Mouse (Mus musculus) thymus, adult 2 months (tissue): ENCODE measurements around the gene Gm20388. TPM values are rescaled to one million over a fixed set of nuclear protein-coding genes. Genes with fewer than 3 reads are reported as not detected.

Experiments
- DNase-seq: peaks from one replicate; pipeline ENCODE4 v3.0.0; 2021
- H3K27ac ChIP-seq: fragments of 200-500 bp; 2 replicates; pipeline ENCODE4 v1.5.1; 2012; ENCODE audit warnings: low read length, control low read depth; ENCODE audit not compliant: control insufficient read depth, insufficient read depth
- H3K27me3 ChIP-seq: fragments of 200-500 bp; 2 replicates; pipeline ENCODE4 v1.6.1; 2012; ENCODE audit warnings: mild to moderate bottlenecking, low read length, moderate library complexity, mixed read lengths; ENCODE audit not compliant: control insufficient read depth, insufficient read depth
- H3K36me3 ChIP-seq: fragments of 200-500 bp; 2 replicates; pipeline ENCODE4 v1.6.1; 2012; ENCODE audit warnings: mild to moderate bottlenecking, low read length, moderate library complexity; ENCODE audit not compliant: control insufficient read depth, insufficient read depth
- H3K4me1 ChIP-seq: fragments of 200-500 bp; replicated peaks from 2 replicates; pipeline ENCODE4 v1.6.1; 2012; ENCODE audit warnings: low read length; ENCODE audit not compliant: control insufficient read depth, insufficient read depth
- H3K4me3 ChIP-seq: fragments of 200-500 bp; 2 replicates; pipeline ENCODE4 v1.5.1; 2012; ENCODE audit warnings: mild to moderate bottlenecking, low read length, control low read depth, moderate library complexity; ENCODE audit not compliant: control insufficient read depth, insufficient read depth
- CTCF ChIP-seq: fragments of 200-500 bp; IDR thresholded peaks from 2 replicates; pipeline ENCODE4 v1.5.1; 2012; ENCODE audit warnings: mild to moderate bottlenecking, control low read depth, low read length, moderate library complexity, borderline replicate concordance; ENCODE audit not compliant: control insufficient read depth, poor library complexity, insufficient read depth; ENCODE audit errors: extremely low read depth
- POLR2A ChIP-seq: fragments of 200-500 bp; IDR thresholded peaks from 2 replicates; pipeline ENCODE4 v1.6.1; 2012; ENCODE audit warnings: mild to moderate bottlenecking, low read length, control low read depth, moderate library complexity; ENCODE audit not compliant: control insufficient read depth, poor library complexity, insufficient read depth; ENCODE audit errors: extremely low read depth
- WGBS: fragments of 180-500 bp; shearing (Covaris S2); methylation state at CpG from one replicate; pipeline ENCODE4 v1.1.7; 2018; 5-methylcytosine and 5-hydroxymethylcytosine counted together
- polyA plus RNA-seq: library from polyadenylated mRNA; depleted of rRNA; stranded (reverse); fragments of >200 nt; gene quantifications from 2 replicates; pipeline ENCODE4 v1.2.3, GENCODE M21; 2012

Gm20388 gene
- polyA plus RNA-seq, 1 experiment, result 103 TPM

- TF ChIP-seq POLR2A (no peak), CTCF (no peak)
- no peaks in the 10 kb centered on the region for H3K36me3 ChIP-seq
- H3K27ac ChIP-seq, result no peak overlapping the region
- DNase-seq, result no peak
- no peak overlapping the region for H3K4me3 ChIP-seq
- 76% methylated on average over 7 of the region's 7 CpGs for WGBS
- H3K27me3 ChIP-seq, result no peaks in the 10 kb centered on the region
- peaks cover 13% of the 10 kb centered on the region for H3K4me1 ChIP-seq
Measured at GRCm38 (mm10) chr8:122273826-122274225, 2363.2 kb downstream of the Gm20388 start.

DNA sequence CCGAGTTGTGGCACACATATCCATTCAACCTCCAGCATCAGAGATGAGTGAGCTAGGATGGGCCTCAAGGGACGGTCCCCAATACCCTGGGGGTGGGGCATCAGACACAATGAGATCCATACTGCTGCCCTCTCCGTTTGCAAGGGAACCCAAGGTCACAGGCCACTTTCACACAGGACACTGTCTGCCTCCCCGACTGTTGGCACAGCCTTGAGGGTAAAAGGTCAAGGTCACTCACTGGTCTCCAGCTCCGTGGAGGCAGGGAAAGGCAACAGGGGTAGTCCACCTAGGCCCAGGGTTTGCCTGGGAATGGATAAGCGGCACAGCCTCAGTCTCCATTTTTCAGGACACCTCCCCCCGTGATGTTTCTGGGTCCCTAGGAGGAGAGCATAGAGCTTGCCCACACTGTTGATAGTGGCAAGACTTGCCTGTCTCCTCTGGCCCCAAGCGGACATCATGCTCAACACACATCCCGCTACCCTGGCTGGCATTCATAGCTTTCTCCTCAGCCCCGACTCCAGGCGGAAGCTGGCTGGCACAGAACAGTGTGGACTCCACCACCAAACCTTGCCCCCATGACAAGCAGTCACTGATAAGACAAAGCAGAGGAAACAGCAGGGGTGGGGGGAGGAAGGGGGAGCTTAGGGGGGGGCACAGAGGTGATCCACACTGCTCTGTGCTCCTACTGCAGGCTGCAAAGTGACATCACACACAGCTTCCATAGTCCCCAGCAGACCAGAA is 2364.2 kb downstream of the Gm20388 start:
- Histone ChIP-seq H3K27me3 (no peaks in the 10 kb centered on the region), H3K36me3 (no peaks in the 10 kb centered on the region), H3K27ac (no peak overlapping the region), H3K4me1 (peaks cover 9% of the 10 kb centered on the region), H3K4me3 (no peak overlapping the region)
- DNase-seq, result no peak
- 84% methylated on average over 11 of the region's 11 CpGs for WGBS
- TF ChIP-seq POLR2A, result no peak
- TF ChIP-seq CTCF, result no peak

GRCm38 (mm10) chr8:122276308-122276707 is 2365.7 kb downstream of the Gm20388 start:
- 95% methylated on average over 5 of the region's 5 CpGs for WGBS
- Histone ChIP-seq H3K4me3 (no peak overlapping the region), H3K4me1 (peaks cover 19% of the 10 kb centered on the region), H3K27ac (no peak overlapping the region), H3K36me3 (no peaks in the 10 kb centered on the region), H3K27me3 (no peaks in the 10 kb centered on the region)
- no peak for DNase-seq
- TF ChIP-seq CTCF, result no peak
- TF ChIP-seq POLR2A, result no peak

DNA sequence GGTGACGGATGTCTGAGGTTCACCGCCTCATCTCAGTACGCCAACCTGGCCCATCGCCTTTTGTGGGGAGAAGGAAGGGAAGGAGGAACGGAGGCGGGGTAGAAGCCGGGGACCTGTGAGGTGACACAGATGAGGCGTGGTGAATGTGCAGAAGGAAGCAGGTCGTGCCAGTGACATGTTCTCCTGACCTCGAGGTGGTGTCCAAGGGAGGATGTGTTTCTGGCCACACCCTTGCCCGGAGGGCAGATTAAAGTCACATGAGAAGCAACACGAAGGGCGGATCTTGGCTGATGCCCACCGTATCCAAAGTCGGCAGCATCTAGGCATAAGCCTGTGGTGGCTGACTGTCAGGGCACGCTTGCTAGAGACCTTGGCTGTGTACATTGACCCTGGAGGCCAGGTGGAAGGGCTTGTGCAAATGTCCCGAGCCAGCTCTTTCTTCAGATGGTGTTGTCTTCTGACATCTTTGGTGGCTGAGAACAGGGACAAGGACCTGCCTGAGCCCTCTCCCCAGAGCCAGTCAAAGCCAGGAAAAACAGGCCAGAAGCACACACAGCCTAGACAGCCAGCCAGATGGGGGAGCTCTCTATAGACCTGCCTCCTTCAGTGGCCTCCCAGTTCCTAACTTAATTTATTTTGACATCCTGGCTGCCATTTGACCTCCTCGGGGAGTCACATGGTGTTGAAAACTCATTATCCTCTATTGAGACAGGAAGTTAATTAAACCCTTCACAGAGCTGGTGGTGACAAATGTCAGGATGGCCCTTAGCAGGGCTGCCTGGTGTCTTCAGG is 2366.8 kb downstream of the Gm20388 start:
- Histone ChIP-seq H3K36me3 (no peaks in the 10 kb centered on the region), H3K27me3 (no peaks in the 10 kb centered on the region), H3K4me3 (no peak overlapping the region), H3K4me1 (peaks cover 22% of the 10 kb centered on the region), H3K27ac (no peak overlapping the region)
- peak; percentile 24 for DNase-seq
- TF ChIP-seq POLR2A, result no peak
- TF ChIP-seq CTCF, result no peak
- WGBS, result 82% methylated on average over 18 of the region's 18 CpGs

DNA sequence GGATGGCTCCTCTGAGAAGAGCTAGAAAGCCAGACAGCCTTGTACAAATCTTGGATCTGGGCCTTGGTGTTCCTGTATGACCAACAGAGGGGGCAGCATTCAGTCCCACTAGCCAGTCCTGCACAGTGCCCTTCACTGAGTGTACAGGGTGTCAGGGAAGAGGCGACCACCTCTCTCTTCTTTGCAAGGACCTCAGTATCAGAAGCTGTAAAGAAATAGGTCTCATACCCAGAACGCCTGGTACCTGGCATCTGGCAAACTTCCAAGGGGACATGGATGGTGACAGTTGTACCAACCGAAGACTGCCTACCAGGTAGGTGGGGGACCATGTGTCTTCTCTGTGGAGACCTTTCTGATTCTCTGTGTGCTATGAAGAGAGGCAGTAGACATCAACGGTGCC is 2369.5 kb downstream of the Gm20388 start:
- Histone ChIP-seq H3K4me3 (no peak overlapping the region), H3K27ac (no peak overlapping the region), H3K36me3 (no peaks in the 10 kb centered on the region), H3K27me3 (no peaks in the 10 kb centered on the region), H3K4me1 (peaks cover 33% of the 10 kb centered on the region)
- no peak for DNase-seq
- 46% methylated on average over 4 of the region's 4 CpGs for WGBS
- TF ChIP-seq CTCF (no peak), POLR2A (no peak)

- DNase-seq, result peak; percentile 55
- 7% methylated on average over 20 of the region's 20 CpGs for WGBS
- Histone ChIP-seq H3K27ac (no peak overlapping the region), H3K4me3 (0 out of 2 replicates have a peak overlapping the region, but pooled peaks have one; percentile 6), H3K4me1 (peaks cover 39% of the 10 kb centered on the region), H3K27me3 (no peaks in the 10 kb centered on the region), H3K36me3 (no peaks in the 10 kb centered on the region)
- TF ChIP-seq POLR2A (no peak), CTCF (no peak)
Measured at GRCm38 (mm10) chr8:122280588-122281316, 2370.1 kb downstream of the Gm20388 start.

- WGBS, result under 1% methylated on average over 47 of the region's 47 CpGs
Measured at GRCm38 (mm10) chr8:122281317-122282034, 2370.8 kb downstream of the Gm20388 start.

More at GRCm38 (mm10) chr8:122281317-122282034, 2370.8 kb downstream of the Gm20388 start:
- peak; percentile 99 for DNase-seq
- Histone ChIP-seq H3K36me3 (no peaks in the 10 kb centered on the region), H3K27ac (no peak overlapping the region), H3K4me1 (peaks cover 45% of the 10 kb centered on the region), H3K4me3 (peak overlapping the region; percentile 53), H3K27me3 (no peaks in the 10 kb centered on the region)
- TF ChIP-seq CTCF (no peak), POLR2A (no peak; the same call in 1 of the 2 replicates)
